Mouse (Mus musculus): ENCODE data around the gene Zfp593.

Gene Zfp593

GRCm38 (mm10) chr4:134222793-134223600 lies 22.4 kb downstream of the Zfp593 start:
- DNase-seq = no peak

- DNase-seq = no peak
Measured at GRCm38 (mm10) chr4:134206488-134207053, 38.8 kb downstream of the Zfp593 start.

- DNase-seq = no peak
Measured at GRCm38 (mm10) chr4:134203340-134203896, 42.0 kb downstream of the Zfp593 start.

GRCm38 (mm10) chr4:134202904-134203303 lies 42.5 kb downstream of the Zfp593 start, which contains the start of gene Gm7534:
Gene Gm7534 (minus strand): TSS chr4:134203004.
- no peak for DNase-seq

- no peak for DNase-seq
Measured at GRCm38 (mm10) chr4:134199371-134199770, 46.0 kb downstream of the Zfp593 start.
